Mouse (Mus musculus): Measurements from ENCODE around the gene St3gal2.

GRCm38 (mm10) chr8:110926690-110927089 is 7.0 kb downstream of the St3gal2 start:
- TF ChIP-seq ZC3H11A (IDR thresholded peaks at IDR 0.05; ENCODE audit: low read depth, low read length), result no peak
- TF ChIP-seq TCF12 (IDR thresholded peaks at IDR 0.05; ENCODE audit: low read depth, low read length), result peak; percentile 29; the same call in 1 of the 2 replicates
- TF ChIP-seq CTCF (conservative IDR thresholded peaks at IDR 0.05 in 1 of 2, IDR thresholded peaks at IDR 0.05 in 1 of 2; ENCODE audit: low read depth in 2 of 2, low read length in 2 of 2), result no peak
- no peak for TF ChIP-seq CHD1 (IDR thresholded peaks at IDR 0.05; ENCODE audit: low read depth, low read length)
- 0 out of 2 replicates have a peak, but pooled peaks have one; percentile 12 for TF ChIP-seq BHLHE40 (IDR thresholded peaks at IDR 0.05; ENCODE audit: low read depth, low read length)
